Mouse (Mus musculus): ENCODE data around the gene Rsad2.

The Rsad2 gene

GRCm38 (mm10) chr12:26401696-26402470, 54.4 kb downstream of the Rsad2 start:
- no peak for DNase-seq (ENCODE audit: low spot score in 2 of 2)

- DNase-seq (ENCODE audit: low spot score in 2 of 2) = no peak
Measured at GRCm38 (mm10) chr12:26401254-26401653, 55.0 kb downstream of the Rsad2 start.

- no peak for DNase-seq (ENCODE audit: low spot score in 2 of 2)
Measured at GRCm38 (mm10) chr12:26400762-26401161, 55.5 kb downstream of the Rsad2 start.

GRCm38 (mm10) chr12:26399391-26399790, 56.9 kb downstream of the Rsad2 start:
- peak in 1 of 2 experiments; percentile 78 for DNase-seq (ENCODE audit: low spot score in 2 of 2)

GRCm38 (mm10) chr12:26398597-26398996, 57.7 kb downstream of the Rsad2 start:
- DNase-seq (ENCODE audit: low spot score in 2 of 2) = no peak

- no peak for DNase-seq (ENCODE audit: low spot score in 2 of 2)
Measured at GRCm38 (mm10) chr12:26394485-26395470, 61.5 kb downstream of the Rsad2 start.

- peak in 1 of 2 experiments; percentile 46 for DNase-seq (ENCODE audit: low spot score in 2 of 2)
Measured at GRCm38 (mm10) chr12:26393291-26393690, 63.0 kb downstream of the Rsad2 start.
